Mouse (Mus musculus) T-helper 1 cell (primary cell): ENCODE measurements around the gene Krt7.

Experiments used
- in situ Hi-C: fragments of 300-600 bp; cut with MboI, MseI; formaldehyde crosslinking; loops from one replicate; pipeline ENCODE4 v1.15.1; 2025; ENCODE audit warnings: high pct_unique_total_duplicates

Krt7 gene

DNA sequence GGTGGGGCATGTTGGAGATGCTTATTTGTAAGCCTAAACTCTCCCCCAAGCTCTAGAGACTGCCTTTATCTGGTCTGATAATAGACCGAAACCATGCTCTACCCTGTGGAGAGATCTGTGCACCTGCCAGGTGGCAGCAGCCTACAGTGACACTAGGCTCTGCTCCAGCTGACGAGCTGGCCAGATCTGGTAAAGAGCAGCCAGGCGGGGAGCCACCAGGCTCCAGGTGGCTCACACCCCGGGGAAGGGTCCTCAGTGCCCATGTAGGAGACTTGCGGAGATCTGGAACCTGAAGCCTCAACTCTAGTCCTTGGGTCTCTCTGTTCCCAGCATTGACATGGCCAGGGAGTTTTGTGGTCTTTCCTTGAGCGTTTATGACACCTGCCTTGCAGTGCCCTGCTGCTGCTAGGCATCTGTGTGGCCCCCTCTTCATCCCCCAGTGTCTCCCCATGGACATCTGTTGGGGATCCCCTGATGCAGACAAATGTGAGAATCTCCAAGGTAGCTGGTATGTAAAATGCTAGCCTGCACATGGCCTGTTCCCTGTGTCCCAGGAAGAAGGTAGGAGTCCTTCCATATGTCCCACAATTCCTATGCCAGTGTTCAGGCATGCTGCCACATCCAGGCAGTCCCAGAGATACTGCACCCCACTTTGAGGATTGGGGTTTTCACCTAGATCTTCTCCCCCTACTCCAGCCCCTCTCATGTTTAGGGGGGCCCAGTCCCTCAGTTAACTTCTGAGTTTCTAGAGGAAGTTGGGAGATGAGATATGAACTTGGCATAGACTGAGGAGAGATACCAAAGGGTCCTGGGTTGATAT, 34.7 kb upstream of the Krt7 start:
- in situ Hi-C loops = no loop called here

DNA sequence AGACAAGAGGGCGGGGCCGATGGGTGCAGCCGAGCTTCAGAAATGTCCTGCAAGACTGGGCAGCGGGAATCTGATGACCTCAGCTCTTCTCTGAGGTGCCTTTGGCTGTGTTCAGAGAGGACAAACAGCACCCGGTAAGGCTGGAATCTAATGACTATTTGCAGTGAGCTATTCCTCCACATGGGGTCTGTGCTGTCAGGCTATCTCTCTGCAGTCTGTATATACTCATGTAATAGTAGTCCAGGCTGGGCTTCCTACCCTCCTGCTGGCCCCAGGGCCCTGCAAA, 34.1 kb upstream of the Krt7 start:
- in situ Hi-C loops = no loop called here

DNA sequence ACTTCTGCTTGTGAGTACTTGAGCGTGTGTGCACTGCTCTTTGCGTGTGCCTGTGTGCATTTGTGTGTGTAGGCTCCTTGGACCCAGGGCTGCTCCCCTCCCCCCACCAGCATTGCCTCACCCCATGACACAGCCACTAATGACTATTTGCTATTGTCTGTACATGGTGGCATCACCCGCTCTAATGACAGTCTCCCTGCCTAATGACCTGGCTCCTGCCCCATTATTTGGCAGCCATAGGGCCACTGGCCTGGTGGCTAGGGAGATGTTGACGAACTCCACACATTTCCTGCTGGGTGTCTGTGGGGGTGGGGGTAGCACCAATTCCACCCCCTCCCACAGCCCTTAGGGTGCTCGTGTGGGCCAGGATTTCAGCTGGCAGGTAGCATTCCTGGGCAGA, 32.2 kb upstream of the Krt7 start:
- in situ Hi-C loops = no loop called here

DNA sequence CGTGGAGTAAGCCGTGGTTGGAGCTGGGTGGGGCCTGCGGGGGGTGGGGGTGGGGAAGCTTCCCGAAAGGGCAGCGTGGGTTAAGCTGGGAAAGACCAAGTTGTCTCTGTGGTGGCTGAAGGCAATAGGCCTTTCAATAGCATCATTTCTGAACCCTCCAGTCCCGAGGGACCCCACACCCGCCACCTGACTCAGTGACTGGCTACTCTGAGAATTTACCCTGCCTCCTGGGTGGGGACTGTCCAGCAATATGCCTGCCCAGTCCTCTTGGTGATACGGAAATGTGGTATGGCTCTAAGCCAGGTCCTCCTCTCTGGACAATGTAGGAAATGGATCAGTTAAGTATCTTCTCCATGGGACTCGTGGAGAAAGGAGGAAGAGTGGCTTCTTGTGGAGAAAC, 29.1 kb upstream of the Krt7 start:
- in situ Hi-C loops = no loop called here

DNA sequence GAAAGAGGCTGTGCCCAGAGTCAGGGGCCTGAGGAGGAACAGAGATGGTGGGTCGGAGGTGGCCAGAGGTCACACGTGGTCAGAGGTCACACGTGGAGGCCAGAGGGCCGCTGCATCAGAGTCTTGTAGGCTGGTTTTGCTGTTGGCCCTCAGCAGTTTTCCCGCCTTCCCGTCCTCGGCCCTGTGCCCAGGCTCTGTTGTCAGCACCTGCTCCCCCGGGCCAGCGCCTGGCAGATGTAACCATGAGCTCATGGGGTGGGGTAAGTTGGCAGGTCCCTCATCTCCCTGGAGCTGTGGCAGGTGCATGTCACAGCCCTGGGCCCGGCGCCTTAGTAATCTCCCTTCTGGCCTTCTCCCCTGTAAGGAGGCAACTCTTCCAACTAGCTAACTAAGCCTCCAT, 28.0 kb upstream of the Krt7 start:
- in situ Hi-C loops = no loop called here

DNA sequence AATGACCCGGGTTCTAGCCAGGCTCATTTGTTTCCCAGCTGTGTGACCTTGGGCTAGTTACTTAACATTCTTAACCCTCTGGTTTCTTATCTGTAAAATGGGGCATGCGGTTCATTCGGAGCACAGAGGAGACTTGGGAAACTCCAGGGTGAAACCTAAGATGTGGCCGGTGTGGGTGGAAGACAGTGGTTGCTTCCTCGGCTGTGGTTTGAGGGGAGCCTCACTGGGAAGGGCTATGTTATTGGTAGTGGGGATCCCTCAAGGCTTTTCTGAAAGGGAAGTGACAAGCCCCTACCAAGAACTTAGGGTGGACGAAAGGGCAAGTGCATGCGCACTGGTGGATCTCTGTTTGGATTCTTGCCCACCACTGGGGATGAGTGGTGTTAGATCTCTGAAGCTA, 26.2 kb upstream of the Krt7 start:
- in situ Hi-C loops = no loop called here

DNA sequence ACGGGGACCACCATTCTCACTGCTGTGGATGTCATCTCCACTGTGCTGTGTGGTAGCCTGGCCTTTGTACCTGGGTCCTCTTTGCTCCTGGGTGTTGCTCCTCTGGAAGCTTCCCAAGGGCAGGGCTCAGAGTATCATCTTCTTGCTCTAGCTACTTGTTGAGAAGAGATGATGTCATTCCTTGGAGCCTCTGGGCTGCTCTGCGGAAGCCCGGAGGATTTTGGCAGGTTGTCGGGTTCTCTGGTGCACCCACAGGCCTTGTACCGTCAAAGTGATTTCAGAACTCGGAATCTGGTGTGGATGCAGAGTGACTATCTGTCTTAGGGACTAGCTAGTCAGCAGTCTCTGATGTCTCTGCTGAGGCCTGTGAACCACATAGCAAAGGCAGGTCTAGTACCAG, 25.8 kb upstream of the Krt7 start:
- in situ Hi-C loops = no loop called here

DNA sequence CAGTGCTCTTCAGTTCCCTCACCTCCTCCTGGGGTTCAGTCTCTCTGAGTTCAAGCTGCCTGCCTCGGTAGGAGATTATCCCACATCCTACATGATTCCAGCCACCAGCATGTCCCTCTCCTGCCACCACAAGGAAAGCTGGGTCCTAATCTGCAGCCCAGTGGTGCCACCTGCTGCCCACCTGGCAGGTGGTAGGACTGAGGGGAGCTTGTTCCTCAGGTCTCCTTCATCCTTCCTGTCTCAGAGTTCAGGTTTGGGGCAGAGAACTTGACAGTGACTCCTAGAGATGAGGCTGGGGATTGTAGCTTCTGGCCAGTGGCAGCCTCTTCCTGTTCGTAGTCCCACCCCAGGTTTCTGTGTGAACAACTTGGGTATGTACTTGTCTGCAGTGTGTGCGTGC, 23.7 kb upstream of the Krt7 start:
- in situ Hi-C loops = no loop called here

DNA sequence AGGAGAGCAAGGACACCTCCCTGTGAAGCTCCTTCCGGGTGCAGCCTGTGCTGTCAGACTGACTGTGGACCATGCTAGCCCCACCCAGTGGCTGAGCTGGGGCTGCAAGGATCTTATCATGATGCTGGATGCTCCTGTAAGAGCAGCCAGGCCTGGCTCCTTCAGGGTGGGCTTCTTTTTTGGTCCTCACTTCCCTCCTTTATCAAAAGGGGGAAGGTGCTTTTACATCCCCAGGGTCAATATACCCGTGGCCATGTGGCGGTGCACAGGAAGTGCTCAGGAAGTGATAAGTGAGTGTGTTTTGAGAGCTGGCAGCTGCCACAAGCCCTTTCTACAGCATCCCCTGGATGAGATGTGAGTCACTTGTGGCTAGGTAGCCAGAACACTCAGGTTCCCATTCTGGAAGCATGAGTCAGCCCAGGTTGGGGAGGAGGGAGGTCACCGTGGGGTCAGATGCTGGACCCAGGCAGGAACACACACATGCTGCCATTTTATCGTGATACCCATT, 22.8 kb upstream of the Krt7 start:
- in situ Hi-C loops = no loop called here

DNA sequence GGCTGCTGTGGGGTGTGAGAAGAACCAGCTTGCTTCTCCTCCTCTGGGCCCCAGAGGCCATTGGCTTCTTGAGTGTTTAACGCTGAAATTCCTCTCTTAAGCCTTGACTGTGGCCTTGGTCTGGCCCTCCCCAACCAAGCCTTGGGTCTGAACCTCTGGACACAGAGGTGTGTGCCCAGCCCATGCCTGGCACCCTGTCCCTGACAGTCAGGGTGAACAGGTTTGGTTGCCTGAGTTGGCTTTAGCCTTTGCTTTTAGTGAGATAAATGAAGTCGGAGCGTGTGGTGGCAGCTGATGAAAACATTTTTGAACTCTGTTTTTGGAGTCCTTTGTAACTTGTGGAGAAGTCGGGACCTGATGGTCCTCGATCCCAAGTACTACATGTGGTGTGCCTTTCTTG, 20.6 kb upstream of the Krt7 start:
- in situ Hi-C loops = no loop called here

DNA sequence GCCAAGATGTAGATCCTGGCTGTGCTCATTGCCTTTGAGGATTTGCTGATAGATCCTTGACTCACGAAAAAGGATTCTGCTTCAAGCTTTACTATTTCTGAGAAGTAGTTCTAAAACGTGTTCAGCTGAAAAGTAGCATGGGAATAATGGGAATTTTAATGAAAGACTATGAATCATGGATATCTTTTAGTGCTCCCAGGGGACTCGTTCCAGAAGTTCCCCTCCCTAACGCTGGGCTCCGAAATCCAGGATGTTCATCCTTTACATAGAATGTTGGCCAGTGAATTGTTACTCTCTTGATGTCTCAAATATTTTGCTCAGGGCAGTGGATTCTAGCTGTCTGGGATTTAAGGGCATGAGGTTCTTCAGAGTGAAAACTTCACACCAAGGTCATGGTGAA, 18.6 kb upstream of the Krt7 start:
- in situ Hi-C loops = no loop called here

DNA sequence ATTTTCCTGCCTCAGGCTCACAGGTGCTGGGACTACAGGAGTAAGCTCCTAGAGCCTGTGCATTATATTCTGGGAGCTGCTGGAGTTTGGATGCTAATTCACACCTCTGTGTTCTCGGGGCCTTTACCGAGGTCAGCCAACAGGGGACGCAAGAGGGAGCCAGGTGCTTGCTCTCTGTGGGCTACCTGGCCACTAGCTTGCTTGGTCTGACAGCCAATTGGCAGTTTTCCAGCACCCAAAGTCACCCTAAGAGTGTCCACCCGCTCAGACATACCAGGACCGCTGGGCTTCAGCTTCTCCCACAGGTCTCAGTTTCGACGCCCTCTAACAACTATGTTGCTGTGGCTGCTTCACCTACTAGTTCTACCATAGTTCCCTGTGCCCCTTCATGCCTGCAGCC, 15.9 kb upstream of the Krt7 start:
- in situ Hi-C loops = no loop called here

DNA sequence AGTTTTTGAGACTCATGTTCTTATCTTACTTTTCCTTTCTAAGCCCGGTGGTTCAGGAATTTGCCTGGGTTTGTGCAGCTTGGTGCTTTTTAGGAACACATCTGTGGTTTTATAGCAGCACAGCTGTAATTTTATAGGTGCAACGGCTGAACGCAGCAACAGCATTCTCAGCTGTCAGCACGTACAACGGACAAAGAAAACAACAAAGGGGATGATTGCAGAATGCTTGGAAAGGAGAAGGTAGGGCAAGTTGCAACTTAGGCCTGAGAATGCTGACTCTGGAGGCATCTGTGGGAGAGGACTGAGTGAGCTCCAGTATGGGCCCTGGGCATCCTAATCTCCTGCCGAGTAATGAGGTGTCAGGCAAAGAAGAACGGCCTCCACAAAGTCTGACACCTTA, 14.4 kb upstream of the Krt7 start:
- in situ Hi-C loops = no loop called here

DNA sequence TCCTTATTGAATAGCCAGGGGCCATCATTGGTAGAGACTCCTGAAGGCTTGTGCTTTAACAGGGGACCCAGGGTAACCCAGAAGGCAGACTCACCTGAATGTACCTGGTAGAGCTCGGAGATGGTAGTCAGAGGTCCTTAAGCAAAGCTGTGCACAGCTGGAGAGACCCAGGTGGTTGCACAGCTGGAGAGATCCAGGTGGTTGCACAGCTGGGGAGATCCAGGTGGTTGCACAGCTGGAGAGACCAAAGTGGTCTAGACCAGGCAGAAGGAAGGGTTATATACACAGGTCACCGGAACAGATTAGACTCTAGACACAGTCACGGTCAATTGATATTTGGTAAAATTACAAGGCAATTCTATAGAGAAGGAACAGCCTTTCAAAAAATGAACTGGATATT, 13.9 kb upstream of the Krt7 start:
- in situ Hi-C loops = no loop called here

DNA sequence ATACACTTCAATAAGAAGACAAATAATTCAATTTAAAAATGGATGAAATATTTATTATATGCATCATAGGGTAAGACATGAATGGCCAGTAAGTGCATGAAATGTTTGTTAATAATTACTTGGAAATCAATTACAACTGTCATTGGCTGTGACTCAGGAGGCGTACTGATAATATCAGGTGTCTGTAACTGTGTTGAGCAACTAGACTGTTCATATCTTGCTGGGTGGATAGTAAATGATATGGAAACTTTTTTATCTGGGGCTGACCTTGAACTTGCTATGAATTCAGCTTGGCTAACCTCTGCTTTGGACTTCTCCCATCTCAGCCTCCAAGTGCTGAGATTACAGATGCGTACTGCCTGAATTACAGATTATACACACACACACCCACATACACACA, 13.2 kb upstream of the Krt7 start:
- in situ Hi-C loops = no loop called here

DNA sequence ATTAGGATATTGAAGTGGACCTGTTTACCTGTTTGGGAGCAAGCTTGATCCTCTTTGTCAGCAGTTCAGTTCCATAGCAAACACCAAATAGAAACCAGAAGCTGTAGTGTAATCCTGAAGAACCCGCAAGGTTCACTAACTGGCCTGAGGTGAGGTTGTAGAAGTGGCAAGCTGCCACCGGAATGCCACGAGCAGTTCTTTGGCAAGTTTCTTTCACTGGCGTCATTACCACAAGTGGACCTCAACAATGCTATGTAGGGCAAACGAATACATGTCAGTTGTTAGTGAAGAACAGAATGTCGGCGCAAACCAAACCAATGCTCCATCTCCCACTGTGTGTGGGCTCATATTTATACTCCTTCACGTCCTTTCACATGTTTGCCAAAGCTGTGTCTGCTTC, 12.6 kb upstream of the Krt7 start:
- in situ Hi-C loops = no loop called here

DNA sequence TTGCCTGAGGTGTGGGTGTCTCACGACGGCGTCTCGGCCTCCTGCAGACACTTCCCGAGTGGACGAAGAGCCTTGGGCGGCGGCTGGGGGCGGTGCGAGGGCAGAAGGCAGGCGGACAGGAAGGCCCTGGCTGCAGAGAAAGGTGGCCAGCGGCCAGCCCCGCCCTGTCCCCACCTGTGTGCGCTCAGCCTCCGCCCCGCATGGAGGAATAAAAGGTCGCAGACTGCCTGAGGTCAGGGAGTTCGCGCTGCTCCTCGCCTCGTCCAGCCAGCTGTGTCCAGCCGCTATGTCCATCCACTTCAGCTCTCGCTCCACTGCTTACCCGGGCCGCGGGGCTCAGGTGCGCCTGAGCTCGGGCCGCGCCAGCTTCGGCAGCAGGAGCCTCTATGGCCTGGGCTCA, 1.3 kb downstream of the Krt7 start:
- in situ Hi-C loops = loop anchor here (10.0 kb wide), 1 partner anchor 63 kb away; the partner anchor contains the start of gene Krt86

DNA sequence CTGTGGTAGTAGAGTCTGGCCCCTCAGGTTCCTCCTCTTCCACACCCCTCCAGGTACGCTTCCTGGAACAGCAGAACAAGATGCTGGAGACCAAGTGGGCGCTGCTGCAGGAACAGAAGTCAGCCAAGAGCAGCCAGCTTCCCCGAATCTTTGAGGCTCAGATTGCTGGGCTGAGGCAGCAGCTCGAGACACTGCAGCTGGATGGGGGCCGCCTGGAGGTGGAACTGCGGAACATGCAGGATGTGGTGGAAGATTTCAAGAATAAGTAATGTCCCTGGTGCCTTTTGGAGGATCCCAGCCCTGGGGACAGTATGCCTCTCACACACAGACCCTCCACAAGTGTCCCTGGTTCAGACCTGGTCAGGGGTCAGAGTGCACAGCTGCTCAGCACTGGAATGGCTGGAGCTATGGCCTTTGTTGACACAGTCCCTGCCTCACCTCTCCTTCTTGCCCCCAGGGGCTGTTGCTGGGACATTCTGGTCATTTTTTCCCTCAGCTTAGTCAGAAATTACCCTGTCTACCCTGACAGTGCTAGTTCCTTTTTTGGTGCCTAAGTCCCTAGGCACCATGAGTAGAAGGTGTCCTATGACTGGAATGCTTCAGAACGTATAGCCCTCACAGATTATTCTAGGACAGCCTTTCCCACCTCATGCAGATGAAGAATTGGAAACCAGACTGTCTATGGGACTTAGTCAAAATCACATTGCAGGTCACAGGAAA, 3.2 kb downstream of the Krt7 start:
- in situ Hi-C loops = loop anchor here (10.0 kb wide), 1 partner anchor 61 kb away; the partner anchor contains the start of gene Krt86

DNA sequence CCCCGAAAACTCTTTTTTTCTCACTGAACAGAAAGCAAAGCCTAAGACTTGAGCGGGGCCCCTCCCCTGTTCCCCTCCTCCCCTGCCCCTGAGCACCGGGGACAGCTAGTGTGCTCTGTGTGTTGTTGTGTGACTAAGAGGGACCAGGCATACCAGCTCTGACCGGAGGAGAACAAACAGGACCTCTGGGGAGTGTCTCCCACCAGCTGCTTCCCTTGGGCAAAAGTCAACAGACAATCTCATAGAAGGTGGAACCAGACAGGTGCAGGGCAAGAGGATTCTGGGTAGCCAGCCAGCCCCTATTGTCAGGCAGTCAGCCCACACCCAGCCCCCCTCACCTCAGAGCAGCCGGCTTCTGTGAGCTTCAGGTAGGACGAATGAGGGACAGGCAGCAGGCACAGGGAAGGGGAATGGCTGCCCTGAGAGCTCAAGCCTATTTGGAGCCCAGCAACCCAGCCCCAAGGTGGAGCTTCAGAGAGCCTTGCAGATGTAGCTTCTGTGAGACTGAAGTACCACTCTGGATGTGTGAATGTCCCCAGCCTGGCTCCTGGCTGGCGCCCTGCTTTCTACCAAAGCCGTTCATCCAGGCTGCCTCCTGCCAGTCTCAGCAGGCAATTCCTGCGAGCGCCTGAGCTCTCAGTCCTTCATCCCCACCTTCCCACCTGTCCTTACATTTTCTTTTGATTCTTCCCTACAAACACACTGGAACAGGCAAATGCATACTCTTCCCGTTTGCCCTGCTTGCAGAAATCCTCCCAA, 4.1 kb downstream of the Krt7 start:
- in situ Hi-C loops = loop anchor here (10.0 kb wide), 1 partner anchor 60 kb away; the partner anchor contains the start of gene Krt86

DNA sequence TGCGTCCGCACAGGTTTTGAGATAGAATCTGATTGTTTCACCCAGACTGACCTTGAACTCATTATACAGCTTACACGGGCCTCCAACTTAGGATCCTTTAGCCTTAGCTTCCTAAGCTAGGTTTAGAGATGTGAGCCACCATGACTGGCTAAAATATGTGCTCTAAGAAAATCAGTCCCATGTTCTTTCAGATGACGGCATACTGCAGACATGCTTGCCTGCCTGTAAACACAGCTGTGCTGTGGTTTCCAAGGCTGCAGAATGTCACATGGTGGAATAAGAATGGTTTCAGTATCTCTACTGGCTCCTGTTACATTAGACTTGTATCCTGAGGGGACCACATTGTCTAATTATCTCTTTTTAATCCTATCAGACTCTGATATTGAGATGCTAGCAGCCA, 8.1 kb downstream of the Krt7 start:
- in situ Hi-C loops = loop anchor here (10.0 kb wide), 1 partner anchor 56 kb away; the partner anchor contains the start of gene Krt86

DNA sequence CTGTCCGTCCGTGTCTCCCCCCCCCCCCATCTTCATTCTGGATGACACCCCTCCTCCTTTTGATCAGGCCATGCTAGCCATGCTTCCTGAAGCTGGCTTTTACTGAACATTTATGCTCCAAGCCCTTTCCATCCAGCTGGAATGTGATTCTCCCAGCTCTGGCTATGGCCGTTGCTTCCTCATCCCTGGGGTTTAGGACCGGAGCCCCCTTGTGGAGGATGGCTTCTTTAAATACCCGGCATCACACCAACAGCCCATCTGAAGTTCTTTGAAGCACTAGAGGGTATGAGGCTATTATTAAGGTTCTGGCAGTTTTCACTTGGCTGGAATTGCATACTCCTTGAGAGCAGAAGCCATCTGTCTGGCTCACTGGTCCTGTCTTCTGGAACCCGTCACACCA, 10.1 kb downstream of the Krt7 start:
- in situ Hi-C loops = no loop called here

DNA sequence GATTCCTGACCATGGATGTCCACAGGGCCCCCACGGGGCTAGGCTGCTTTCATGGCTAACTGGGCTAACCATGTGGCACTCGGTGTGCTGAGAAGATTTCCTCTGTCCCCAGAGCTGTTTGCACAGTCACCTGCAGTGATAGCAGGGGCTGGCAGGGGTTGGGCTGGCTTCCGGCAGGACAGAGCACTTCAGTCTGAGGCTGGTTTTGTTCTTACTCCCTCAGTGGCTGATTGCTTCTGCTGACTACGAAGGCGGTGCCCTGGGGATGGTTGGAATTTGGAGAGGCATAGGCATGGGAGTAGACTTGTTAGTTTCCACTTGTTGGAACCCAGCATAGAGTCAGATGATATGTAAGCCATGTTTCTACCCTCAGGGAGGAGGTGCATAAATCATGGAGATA, 14.1 kb downstream of the Krt7 start:
- in situ Hi-C loops = no loop called here
